Mouse (Mus musculus) limb, embryonic 10.5 days (tissue): ENCODE data around the gene Fcrls. TPM values are rescaled to one million over a fixed set of nuclear protein-coding genes. Genes with fewer than 3 reads are reported as not detected.

Source experiments
- DNase-seq: peaks from one replicate; pipeline ENCODE4 v3.0.0-alpha.2; 2017; ENCODE audit warnings: low spot score
- H3K27ac ChIP-seq: fragments of 300-500 bp; sonication (generic); 2 replicates; pipeline ENCODE4 v1.5.1; 2016; ENCODE audit warnings: mild to moderate bottlenecking
- H3K27me3 ChIP-seq: fragments of 300-500 bp; sonication (generic); 2 replicates; pipeline ENCODE4 v1.6.1; 2016; ENCODE audit warnings: low read depth, mild to moderate bottlenecking; ENCODE audit not compliant: poor library complexity, severe bottlenecking
- H3K36me3 ChIP-seq: fragments of 300-500 bp; sonication (generic); 2 replicates; pipeline ENCODE4 v1.6.1; 2016; ENCODE audit warnings: mild to moderate bottlenecking, moderate library complexity
- H3K4me1 ChIP-seq: fragments of 300-500 bp; sonication (generic); 2 replicates; pipeline ENCODE4 v1.6.1; 2016
- H3K4me3 ChIP-seq: fragments of 300-500 bp; sonication (generic); 2 replicates; pipeline ENCODE4 v1.5.1; 2016; ENCODE audit warnings: mild to moderate bottlenecking, moderate library complexity
- H3K9me3 ChIP-seq: fragments of 300-500 bp; sonication (generic); replicated peaks from 2 replicates; pipeline ENCODE4 v1.6.1; 2016; ENCODE audit warnings: mild to moderate bottlenecking
- WGBS: fragments of 180-500 bp; shearing (Covaris S2); methylation state at CpG from one replicate; pipeline ENCODE4 v1.1.7; 2016; 5-methylcytosine and 5-hydroxymethylcytosine counted together
- polyA plus RNA-seq: library from polyadenylated mRNA; unstranded; fragments of >200 nt; fragmentation: Nextera tagmentation; extraction: Ambion mirVana; gene quantifications from 2 replicates; pipeline ENCODE4 v1.2.1, GENCODE M21; 2016

Gene Fcrls
- polyA plus RNA-seq, 1 experiment from 2014 or later: 3.3 TPM

DNA sequence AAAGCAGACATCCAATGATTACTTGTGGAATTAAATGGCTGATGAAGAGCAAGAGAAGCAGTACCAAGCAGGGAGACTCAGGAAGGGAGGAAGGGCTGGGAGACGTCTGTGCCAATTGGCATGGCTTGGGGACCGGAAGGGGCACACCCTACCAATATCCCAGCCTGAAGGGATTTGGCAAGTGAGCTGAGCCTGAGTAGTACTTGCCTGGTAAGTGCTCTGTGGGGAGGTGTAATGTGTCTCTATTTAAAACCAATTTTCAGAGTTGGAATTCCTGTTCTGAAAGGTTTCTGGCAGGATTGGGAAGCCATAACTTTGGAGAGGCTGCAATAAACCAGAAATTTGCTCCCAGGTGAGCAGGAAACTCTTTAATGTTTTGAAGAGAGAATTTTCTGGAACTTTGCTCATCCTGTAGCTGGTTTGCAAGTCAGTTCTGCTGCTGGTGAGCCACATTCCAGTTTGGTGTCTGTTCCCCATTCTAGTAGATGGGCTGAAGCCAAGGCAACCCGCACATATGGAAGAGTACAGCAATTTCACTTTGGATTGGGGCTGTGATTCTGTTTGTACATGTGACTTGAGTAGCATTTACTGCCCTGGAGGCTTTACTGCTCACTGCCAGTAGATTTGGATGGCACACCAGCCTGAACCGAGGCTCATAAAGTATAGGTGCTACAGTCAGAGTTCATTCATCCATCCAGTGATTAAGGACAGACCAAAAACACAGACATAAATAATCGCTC is 57.0 kb downstream of the Fcrls start:
- H3K9me3 ChIP-seq: no peaks in the 10 kb centered on the region
- no peak overlapping the region for H3K27ac ChIP-seq
- no peak for DNase-seq
- 83% methylated on average over 5 of the region's 5 CpGs for WGBS
- no peaks in the 10 kb centered on the region for H3K4me1 ChIP-seq
- no peaks in the 10 kb centered on the region for H3K27me3 ChIP-seq
- H3K4me3 ChIP-seq: no peak overlapping the region
- no peaks in the 10 kb centered on the region for H3K36me3 ChIP-seq

Other genes with a start within 250 kb of the Fcrls start
- gene Kirrel, start 89.0 kb downstream of the Fcrls start, polyA plus RNA-seq: 17.4 and 19.0 TPM in 2 replicates
- gene Cd5l, start 94.1 kb upstream of the Fcrls start, polyA plus RNA-seq: not detected in 2 replicates
- gene Fcrl1, start 112.6 kb upstream of the Fcrls start, polyA plus RNA-seq: 0.10 TPM in 1 of 2 replicates, not detected in the other
- gene Fcrl5, start 172.0 kb upstream of the Fcrls start, polyA plus RNA-seq: not detected in 2 replicates